Mouse (Mus musculus): Measurements from ENCODE around the gene Btbd2. TPM values are rescaled to one million over a fixed set of nuclear protein-coding genes. Genes with fewer than 3 reads are reported as not detected.
"Not testable (repeated sequence)": the region's sequence is repeated elsewhere in the genome, so short reads cannot be mapped to it uniquely, and the experiment has no call there.

The Btbd2 gene
- polyA plus RNA-seq, 1 experiment = 74.5 TPM

DNA sequence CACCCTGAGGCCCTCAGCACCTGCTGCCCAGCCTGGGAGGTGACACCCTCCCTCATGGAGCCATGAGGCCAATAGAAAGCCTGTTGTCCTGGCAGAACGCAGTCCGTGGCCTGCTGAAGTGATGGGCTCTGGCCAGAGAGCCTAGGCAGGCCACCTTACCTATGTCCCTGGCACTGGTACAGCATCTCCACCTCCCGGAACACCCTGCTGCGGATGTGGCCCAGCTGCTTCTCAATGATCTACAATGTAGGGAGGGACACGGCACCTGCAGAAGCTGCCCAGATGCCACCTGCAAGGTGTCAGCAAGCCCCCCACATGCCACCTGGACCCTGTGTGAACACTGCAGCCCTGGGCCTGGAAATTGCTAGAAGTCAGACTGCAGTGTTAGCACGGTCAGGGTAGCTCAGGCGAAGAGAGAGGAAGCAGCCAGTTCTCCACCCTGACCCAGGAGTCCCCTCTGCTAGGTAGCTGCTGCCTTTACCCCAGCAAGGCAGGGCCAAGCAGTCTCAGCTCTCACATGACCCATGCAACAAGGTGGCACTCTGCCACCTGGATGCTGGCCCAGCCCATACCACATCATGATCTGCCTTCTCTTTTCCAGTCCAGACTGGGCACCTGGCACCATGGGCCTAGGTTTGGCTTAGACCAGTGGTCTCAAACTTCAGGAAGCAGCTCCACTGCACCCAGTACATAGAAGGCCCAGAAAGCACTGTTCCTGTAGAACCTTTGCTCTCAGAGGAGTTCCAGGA lies 13.0 kb upstream of the Btbd2 start:
- DNase-seq (ENCODE audit: low read depth) = no peak

DNA sequence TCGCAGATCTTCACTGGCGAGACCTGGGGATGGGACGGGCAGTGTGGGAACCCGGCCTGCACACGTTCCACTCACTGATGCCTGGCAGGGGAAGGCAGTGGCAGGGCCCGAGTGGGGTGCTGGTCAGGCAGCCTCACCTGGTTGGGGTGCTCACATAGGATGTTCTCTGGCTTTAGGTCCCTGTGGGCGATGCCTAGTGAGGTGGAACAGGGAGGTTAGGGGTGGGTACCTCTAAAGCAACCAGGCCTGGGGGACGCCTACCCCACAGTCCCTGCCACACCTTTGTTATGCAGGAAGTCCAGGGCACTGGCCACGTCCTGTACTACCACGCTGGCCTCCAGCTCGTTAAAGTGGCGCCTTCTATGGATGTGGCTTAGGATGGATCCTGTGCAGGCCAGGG lies 12.1 kb upstream of the Btbd2 start:
- DNase-seq (ENCODE audit: low read depth) = no peak

DNA sequence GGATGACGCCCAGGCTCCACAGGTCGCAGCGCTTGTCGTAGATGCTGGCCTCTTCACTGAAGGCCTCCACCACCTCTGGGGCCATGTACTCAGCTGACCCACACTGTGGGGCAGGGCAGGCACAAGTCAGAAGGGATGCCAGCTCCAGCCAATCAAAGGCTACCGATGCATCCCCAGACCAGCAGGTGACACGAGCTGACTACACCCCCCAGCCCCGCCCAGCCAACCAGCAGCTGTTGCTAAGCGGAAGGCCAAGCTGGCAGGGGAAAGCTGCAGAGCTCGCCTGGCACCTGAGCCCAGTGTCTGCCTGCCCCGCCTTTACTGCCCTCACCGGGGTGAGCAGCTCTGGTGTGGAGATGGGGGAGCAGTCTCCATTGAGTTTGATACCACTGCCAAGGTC lies 11.7 kb upstream of the Btbd2 start:
- DNase-seq (ENCODE audit: low read depth) = no peak

DNA sequence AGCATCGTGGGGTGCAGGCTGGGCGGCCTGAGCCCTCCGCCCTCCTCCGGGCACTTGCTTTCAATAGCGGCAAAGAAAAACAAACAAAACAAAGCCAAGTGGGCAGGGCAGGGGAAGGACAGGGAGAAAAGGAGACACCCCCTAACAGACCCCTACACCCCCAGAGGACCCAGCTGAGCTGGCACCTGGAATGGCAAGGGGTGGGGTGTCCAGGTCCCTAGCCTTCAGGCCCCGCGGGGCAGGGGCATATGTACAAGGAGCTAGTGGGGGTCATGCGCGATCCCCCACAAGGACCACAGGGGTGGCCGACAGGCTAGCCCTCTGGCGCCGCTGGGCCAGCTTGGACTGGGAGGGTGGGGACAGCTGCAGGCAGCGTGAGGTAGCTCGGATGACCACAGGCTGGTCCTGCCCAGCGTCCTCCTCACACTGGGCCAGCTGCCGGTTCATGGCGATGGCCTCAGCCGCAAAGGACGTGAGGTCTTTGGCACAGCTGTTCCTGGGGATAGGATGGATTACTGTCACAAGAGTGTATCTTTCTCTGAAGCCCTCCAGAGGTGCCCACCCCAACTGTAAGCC lies 10.1 kb upstream of the Btbd2 start:
- DNase-seq (ENCODE audit: low read depth) = no peak

DNA sequence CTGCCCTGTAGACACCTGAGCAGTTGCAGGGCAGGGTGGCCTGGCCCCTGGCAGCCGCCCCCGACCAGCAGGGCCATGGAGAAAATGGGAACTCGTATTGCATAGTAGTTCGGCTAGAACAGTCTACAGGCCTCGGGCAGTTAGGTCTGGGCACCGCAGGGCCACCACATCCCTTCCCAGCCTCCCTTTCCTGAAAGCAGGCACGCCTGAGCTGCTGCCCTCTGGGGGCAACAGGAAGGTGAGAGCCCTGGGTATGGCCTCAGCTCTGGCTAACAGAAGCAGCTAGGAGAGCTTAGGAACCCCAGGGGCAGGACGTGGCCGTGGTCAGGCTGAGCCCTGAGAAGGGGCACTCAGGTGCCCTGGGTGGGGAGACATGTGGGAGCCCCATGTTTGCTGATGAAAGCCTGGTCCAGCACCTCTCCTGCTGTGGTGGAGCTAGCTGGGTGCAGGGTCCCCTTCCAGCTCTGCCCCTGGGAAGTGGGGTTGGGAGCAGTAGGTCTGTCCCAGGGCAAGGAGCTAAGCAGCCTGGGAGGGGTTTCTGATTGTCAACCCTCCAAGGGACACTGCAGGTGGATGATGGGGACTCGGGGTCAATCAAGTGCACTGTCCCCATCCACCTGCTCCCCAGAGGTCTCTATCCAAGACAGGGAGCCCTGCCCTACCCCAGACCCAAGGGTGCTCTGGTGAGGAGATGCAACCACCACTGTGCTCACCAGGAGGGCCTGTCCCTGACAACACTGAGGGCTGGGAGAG lies 9.3 kb upstream of the Btbd2 start:
- no peak for DNase-seq (ENCODE audit: low read depth)

DNA sequence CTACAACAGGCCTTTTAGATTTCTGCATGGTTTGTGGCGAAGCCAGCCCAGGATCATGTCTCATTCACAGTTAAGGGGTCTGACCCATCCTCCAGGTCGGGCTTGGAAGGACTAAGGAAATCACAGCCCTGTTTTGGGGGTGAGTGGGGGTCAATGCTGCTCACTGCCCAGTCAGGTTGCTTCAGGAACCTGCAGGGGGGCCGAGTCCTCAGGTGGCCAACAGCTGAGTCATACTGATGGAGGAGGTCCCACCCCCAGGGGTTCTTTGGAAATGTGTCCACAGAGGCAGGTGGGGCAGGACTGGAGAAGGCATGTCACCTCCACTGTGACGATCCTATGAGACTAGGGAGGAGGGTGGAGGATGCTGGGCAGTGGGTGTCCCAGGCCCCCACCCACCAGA lies 8.6 kb upstream of the Btbd2 start:
- no peak for DNase-seq (ENCODE audit: low read depth)

DNA sequence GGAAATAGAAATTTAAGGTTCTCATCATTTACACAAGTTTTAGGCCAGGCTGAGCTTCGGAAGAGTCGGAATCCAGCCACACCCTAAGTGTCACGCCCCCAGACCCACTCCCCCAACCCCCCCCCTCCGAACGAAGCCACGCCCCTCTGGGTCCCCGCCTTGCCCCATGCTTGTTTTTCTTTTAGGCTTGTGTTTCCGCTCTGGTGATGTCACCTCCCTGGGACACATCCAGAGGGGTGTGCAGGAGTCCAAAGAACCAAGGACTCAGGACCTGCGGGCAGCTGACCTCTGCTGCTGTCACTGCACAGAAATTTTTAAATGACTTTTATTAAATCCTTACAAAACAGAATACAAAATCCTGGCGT lies 8.1 kb upstream of the Btbd2 start:
- DNase-seq (ENCODE audit: low read depth) = no peak

DNA sequence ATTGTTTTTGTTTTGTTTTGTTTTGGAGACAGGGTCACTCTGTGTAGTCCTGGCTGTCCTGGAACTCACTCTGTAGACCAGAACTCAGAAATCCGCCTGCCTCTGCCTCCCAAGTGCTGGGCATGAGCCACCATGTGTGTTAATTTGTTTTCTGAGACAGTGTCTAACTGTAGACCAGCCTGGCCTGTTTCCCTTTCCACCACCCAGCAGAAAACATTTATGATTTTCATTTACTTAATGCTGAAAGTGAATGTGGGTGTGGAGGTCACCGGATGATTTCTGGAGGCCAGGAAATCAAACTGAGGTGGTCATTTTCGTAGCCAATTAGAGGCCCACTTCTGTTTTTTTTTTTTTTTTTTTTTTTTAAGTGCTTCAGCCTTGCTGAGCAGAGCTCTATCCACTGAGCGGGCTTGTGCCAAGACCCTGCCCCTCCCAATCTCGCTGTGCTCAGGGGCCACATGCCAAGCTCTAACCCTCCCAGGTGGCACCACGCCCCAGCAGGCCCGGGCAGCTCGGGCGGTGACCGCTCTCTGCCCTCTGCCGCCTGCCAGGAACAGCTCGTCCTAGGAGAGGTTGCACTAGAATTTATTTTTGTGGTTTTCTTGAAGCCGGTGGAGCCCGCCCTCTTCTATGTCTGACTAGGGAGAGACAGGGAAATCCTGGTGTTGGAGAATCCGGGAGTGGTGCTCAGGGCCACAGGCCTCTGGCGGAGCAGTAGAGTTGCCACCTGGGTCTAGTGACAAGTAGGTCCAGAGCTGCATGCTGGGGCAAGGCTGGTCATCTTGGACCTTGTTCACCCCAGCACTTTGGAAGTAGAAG lies 7.5 kb upstream of the Btbd2 start:
- DNase-seq (ENCODE audit: low read depth) = no peak

DNA sequence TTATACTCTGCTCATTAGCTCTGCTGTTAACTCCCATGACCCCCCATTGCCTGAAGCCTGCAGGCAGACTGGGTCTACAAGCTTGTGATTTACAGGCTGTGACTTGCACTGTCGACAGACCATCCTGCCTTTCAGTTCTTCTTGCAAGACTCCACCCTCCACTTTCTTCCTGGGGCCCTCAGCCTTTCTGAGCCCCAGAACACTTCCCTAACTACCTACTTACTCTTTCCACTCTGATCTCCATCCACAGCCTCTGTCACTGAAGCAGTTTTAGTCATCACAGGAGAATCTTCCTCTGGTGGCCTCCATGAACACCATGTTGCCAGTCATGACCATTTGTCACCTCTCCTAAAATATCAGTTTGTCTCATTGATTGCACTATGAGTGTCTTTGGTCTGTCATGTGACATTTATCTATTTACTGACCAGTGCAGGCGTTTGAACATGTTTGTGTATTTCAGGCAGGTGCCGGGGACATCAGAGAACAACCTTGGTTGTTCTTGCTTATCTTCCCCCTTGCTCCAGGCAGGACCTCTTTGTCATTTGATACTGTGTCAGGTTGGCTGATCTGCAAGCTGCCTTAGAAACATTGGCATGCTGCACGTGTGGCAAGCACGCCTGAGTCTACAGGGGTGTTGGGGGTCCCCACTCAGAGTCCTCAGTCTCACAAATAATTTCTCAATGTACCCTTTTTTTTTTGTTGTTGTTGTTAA lies 6.8 kb upstream of the Btbd2 start:
- no peak for DNase-seq (ENCODE audit: low read depth)

DNA sequence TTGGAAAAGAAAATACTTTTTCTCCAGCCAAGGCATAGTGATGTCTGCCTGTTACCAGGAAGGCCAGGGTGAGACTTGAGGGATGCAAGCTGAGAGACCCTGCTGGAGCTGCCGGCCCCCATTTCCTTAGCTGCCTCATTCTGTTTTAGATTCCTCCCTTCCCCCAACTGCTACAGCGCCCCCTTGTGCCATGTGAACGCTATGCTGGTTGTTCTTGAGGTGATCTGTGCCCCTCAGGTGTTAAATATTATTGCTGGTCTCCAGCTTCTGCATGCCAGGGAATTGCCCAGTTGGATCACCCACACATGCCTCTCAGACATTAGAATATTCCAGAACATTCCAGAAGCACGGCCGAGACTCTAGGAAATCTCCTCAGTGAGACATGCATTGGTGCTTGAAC lies 4.3 kb upstream of the Btbd2 start:
- DNase-seq (ENCODE audit: low read depth) = no peak

DNA sequence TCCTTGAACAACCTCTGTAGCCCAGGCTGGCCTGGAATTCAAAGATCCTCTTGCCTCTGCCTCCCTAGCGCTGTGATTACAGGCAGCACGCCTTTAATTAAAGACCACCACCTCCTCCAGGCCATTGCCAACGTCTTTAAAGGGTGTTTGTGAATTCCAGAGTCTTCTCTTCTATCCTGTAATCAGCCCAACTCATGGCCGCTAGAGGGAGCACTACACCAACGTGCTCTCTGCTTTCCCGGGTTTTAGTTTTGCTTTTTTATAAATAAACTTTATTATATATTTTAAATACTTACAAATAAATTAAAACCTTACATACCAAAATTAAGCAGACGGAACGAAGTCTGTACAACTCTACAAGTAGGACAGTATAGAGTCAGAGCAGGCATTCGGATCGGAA lies 2.3 kb upstream of the Btbd2 start:
- no peak for DNase-seq (ENCODE audit: low read depth)

DNA sequence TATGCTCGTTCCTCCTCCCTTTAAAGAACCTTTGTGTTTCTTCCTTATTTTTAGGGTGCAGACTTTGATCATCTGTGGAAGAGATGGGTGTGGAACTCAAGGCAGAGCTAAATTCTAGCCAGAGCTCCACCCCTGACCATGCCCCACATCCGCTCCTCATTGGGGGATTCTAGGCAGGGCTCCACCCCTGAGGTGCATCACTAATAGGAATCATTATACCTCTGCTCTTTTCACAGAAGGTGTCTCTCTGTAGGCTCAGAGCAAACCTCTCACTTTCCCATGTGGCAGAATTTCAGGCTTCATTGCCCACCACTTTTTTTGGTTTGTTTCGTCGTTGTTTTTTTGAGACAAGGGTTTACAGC lies 2.0 kb upstream of the Btbd2 start:
- DNase-seq (ENCODE audit: low read depth) = no peak

DNA sequence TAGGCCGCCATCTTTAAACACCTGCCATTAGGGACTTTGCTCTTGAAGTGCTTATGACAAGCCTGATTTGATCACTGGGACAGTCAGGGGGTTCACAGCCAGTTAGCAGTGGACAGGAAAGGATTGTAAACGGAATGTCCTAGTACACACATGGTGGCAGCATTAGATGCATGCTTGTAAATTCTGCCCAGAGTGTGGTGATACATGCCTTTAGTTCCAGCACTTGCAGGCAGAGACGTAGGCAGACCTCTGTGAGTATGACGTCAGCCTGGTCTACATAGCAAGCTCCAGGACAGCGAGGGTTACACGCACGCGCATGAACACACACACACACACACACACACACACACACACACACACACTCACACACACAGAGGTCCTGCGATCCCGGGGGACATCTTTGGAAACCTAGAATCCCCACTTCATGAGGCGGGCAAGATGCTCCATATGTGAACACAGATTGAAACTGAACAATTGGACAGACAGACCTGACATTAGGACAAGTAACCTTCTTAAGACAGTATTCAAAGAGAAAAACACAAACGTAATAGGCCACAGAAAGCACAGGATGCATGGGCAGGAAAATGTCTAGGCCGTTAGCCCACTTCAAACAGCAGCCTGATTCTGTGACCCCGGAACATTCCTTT lies 1.4 kb upstream of the Btbd2 start:
- no peak for DNase-seq (ENCODE audit: low read depth)

DNA sequence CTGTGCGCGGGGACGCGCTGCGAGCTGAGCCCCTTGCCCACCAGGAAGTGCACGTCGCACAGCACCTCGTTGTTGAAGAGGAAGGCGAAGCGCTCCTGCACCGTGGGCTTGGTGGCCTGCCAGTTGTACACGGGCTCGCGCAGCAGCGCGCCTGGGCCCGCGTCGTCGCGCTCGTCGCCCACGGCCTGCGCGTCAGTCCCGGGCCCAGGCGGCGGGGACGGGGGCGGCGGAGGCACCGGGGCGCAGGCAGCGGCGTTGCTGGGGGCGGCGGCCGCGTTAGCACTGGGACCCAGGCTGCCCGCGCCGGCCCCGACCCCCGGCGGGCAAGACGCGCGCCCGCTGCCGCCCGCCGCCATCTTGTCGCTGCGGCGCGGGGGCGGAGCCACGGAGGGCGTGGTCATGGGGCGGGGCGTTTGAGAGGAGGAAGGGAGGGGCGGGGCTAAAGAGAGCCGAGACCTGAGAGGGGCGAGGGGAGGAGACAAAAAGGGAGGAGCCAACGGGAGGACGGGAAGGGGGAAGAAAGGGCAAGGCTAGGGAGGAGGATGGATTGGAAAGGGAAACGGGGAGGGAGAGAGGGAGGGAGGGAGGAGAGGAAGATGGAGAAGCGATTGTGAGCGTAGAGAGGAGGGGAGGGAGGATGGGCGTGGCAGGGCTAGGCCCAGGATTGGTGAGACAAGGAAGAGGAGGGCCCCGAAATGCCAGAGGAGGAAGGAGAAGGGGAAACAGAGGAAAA lies 575 bp downstream of the Btbd2 start:
- DNase-seq (ENCODE audit: low read depth) = no peak

DNA sequence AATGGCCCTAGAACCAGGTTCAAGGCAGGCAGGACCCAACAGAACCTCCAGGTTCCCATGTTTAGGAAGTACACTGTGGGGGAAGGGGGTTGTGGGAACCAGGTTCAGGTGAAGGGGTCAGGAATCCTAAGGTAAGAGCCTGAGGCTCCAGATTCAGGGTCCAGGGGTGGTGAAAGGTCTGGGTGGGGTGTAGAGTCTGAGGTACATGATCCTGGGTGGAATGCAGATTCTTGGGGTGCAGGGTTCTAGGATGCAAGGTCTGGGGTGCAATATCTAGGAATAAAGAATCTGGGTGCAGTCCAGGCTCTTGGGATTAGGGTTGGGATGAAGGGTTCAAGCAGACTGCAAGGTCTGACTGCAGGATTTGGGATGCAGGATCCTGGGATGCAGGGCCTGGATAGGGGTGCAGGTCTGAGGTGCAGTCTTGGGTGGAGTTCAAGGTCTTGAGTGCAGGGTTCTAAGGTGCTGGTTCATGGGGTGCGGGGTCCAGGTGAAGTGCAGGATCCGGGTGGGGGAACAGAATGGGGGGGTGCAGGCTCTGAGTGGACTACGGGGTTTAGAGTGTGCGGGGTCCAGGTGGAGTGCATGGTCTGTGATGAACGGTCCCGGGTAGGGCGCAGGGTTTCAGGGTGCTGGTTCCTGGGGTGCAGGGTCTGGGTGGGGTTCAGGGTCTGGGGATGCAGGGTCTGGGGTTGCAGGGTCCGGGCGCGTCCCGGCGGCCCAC lies 1.3 kb downstream of the Btbd2 start:
- DNase-seq (ENCODE audit: low read depth) = no peak

DNA sequence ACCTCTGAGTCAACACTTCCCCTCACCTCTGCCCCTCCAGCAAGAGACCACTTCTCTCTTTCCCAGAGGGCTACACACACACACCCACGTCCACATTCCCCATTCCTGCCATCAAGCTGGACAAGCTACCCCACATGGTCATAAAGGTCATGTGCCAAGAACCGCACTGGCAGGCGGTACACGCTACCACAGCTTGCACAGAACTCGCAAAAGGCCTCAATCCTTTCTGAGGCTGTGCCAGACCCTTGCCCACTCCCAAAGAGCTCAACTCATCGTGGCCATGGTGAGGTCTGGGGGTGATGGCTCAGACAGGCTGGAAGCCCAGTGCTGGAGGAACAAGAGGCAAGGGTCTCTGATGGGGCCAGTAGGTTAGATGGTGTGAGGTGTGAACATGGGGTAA lies 2.0 kb downstream of the Btbd2 start:
- no peak for DNase-seq (ENCODE audit: low read depth)

DNA sequence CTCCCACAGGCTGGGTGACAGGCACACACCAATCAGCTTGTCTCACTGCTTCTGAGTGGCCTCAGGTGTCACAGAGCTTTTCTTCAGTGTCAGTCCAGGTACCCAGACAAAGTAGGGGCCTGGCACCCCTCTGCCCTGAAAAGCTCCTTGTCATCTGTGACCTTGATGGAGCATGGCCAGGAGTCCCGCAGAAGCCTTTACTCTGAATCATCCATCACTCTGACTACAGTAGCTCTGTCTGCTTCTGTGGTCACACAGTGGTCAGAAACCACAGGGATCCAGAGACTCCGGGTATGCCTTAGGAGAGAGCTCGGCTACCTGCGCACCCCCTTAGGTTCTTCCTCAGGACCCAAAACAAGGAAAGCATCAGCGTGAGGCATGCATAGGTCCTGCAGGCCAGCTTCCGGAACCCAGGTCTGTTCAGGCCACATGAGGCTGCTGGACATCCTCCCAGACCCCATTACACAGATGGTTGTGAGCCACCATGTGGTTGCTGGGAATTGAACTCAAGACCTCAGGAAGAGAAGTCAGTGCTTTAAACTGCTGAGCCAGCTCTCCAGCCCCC lies 3.6 kb downstream of the Btbd2 start:
- DNase-seq (ENCODE audit: low read depth) = no peak

DNA sequence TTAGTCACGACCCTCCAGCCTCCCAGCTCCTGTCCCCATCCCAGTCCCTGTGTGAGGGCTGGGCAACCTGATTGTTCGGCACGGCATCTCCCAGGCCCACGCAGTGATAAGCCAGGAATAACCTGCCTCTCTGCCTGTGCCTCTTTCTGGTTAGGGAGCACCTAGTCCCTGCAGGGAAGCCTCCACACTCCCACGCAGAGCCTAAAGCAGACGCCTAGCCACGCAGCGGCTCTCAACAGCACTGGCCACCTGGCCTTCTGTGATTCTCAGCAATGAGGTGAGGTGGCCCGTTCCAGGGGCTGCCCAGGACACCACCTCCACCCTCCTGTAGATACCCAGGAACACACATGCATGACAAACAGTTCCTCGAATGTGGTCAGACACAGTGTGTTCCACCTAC lies 6.5 kb downstream of the Btbd2 start:
- no peak for DNase-seq (ENCODE audit: low read depth)

DNA sequence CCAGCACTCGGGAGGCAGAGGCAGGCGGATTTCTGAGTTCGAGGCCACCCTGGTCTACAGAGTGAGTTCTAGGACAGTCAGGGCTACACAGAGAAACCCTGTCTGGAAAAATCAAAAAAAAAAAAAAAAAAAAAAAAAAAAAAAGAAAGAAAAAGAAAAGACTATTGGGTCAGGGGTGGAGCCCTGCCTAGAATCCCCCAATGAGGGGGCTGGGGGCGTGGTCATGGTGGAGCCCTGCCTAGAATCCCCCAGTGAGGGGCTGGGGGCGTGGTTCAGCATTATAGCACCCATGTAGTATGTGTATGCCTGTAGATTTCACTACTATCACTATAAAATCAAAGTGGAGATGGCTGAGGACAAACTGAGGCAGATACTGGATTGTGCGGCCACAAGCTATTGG lies 7.0 kb downstream of the Btbd2 start:
- not testable (repeated sequence) for DNase-seq (ENCODE audit: low read depth)

DNA sequence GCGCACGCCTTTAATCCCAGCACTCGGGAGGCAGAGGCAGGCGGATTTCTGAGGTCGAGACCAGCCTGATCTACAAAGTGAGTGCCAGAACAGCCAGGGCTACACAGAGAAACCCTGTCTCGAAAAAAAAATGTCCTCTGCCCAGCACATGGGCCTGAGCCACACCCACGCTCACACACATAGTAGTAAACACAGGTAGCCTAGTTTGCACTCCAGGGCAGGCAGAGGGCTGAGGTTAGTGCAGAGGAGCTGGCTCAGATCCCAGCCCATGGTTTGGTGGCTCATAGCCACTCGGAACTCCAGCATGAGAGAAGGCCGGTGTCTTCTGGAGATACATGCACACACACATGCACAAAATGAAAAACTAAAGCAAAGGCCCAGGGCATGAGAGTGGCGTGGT lies 9.9 kb downstream of the Btbd2 start:
- DNase-seq (ENCODE audit: low read depth) = no peak

All from gonadal fat pad, adult 2 months (tissue).